Mouse (Mus musculus) left cerebral cortex, postnatal 10 days (tissue): Measurements from ENCODE around the gene Gsk3b. TPM values are rescaled to one million over a fixed set of nuclear protein-coding genes. Genes with fewer than 3 reads are reported as not detected.
"Not testable (repeated sequence)": the region's sequence is repeated elsewhere in the genome, so short reads cannot be mapped to it uniquely, and the experiment has no call there.

ENCODE experiments used
- DNase-seq, 2 experiments: peaks; one replicate each; pipeline ENCODE4 v3.0.0; 2021 to 2022; ENCODE audit warnings: low spot score in 2 of 2, mixed read lengths in 1 of 2; ENCODE audit errors: extremely low spot score in 1 of 2
- intact Hi-C: fragments of 180-260 bp; cut with DNase I; formaldehyde crosslinking; loops from one replicate; pipeline ENCODE4 v1.15.1; 2025
- total RNA-seq, 2 experiments: library from RNA; stranded (reverse); gene quantifications; 2 replicates each; pipeline ENCODE4 v1.2.3; 2021

Gene Gsk3b
- total RNA-seq, 2 experiments from 2014 or later = 254 to 256 TPM

DNA sequence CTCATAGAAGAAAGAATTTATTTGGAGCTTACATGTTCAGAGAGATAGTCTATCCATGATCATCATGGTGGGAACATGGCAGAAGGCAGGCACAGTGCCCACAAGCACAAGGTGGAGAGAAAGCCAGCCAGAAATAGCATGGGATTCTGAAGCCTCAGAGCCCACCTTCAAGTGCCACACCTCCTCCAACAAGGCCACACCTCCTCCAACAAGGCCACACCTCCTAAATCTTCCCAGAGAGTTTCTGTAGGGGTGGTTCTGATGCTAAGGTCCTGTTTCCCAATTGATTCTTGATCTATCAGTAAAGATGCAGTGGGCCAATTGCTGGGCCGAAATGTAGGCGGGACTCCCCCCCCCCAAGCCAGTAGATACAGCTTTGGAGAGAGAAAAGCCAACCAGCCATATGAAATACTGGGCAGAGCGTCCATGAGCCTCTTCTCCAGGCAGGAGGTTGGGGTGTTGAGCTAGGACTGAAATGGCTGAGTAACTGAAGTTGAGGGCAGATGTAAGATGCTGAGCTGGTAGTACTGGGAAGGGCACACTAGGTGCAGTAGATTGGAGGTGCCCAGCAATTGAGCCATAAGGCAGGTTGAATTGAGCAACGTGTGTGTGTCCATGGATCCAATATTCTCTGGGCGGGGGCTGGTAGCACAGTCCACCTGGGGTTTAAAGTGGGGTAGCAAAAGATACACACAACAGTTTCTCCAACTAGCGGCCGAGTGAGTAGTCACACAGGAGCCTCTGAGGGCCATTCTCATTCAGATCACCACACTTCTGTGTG is 76.2 kb downstream of the Gsk3b start:
- DNase-seq = no peak
- intact Hi-C loops = no loop called here

DNA sequence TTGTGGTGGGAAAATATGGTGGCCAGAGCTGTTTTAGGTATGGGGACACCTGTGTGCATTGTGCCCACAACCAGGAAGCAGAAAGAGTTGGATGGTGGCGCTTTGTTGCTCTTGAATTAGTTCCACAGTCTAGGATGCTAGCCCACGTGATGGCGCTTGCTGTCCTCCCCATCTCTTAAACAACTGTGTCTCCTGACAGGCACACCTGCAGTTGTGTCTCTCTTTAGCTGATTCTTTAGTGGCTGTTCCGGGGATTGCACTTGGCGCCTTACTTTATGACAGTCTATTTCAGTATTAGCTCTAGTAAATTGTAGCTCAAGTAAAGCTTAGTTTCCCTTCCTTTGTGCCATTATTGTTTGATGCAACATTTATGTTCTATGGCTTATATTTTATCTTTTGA is 80.2 kb downstream of the Gsk3b start:
- intact Hi-C loops = no loop called here
- DNase-seq = no peak

DNA sequence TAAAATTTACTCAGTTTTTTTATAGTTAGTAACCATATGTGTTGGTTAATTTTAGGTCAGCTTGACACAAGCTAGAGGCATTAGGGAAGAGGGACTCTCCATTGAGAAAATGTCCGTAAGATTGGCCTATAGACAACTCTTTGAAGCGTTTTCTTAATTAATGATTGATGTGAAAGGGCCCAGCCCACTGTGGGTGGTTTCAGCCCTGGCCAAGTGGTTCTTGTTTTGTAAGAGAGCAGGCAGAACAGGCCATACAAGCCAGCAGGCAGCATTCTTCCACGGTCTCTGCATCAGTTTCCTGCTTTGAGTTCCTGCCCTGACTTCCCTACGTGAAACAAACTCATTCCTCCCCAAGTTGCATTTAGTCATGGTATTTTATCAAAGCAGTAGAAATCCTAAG is 90.3 kb downstream of the Gsk3b start:
- intact Hi-C loops = no loop called here
- DNase-seq = no peak

DNA sequence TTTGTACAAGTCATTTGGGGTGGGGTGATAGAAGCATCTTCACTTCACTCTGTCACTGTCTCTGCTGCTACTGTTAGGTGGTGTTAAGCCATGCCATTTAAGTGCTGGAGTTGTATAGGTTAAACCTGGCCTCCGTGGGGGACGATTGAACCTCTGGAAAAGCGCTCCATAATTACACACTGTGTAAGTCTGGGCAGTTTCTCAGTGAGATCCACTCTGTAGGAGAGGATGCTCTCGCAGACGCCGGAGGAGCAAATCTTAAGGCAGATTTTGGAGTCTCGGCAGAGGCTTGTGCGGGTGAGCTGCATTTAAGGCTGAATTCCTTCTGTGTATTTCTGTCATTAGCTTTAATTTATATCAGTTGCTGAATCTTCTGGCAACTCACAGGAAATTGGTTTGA is 92.6 kb downstream of the Gsk3b start:
- no peak for DNase-seq
- intact Hi-C loops = no loop called here

DNA sequence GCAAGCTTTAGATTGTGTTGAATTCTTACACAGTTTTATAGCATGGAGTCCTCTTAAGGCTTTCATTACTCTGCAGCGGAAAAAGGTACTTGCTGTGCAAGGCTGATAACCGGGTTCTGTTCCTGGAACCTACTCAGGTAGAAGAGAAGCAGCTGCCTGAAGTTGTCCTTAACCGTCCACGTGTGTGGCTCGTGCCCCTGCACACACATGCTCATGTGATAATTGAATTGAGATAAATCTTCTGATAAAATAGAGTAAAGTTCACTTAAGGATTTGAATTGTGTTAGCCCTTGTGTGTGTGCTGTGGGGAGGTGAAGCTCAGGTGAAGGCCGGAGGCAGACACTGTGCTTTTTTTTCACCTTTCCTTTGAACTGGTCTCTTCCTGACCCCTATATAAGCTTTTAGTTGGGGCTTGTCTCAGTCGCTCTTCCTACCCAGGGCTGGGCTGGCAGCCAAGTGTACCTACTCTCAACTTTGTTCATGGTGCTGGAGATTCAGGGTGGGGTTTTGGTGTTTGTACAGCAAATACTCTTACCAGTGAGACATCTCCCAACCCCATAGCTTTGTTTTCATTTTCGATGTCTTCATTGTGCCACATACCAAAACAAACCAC is 96.0 kb downstream of the Gsk3b start:
- no peak for DNase-seq
- intact Hi-C loops = no loop called here

DNA sequence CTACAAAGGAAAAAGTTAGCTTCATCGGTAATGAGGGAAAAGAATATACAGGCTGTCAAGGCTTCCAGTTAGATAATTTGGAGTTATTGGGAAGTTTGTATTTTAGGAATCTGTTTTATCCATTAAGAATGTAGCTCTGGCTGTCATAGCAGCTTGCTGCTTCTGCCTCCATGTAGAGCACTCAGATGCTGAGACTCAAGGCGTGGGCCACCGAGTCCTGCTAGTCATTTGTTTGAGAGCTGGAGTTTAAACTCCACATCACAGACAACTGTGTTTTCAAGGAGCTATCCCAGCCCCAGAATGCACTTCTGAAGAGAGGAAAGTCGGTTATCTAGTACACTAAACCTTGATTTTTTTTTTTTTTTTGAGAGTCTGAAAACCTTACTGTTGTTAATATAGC is 101.2 kb downstream of the Gsk3b start:
- DNase-seq = no peak

DNA sequence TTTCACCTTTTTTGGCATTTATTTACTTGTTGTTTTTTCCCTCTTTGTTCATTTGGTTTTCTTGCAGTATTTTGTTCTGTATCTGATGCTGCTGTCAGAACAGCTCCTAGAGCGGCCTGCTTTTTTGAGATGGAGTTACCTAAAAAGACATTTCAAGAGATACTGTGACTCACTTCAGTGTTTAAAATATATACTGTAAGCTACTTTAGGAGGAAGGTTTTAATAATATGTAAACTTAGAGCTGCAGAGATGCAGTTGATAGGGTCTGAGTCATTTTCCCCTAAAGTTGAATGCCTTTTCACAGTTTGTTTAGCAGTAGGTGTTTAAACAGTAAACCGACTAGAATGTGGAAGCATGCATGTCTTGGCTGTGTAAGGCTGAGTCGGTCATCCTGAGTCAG is 101.7 kb downstream of the Gsk3b start:
- intact Hi-C loops = loop anchor here (10.0 kb wide), 1 partner anchor 506 kb away; no protein-coding TSS in a partner anchor
- no peak for DNase-seq

More for the DNA sequence above, 101.2 kb downstream of the Gsk3b start:
- intact Hi-C loops = loop anchor here (10.0 kb wide), 1 partner anchor 505 kb away; no protein-coding TSS in a partner anchor

DNA sequence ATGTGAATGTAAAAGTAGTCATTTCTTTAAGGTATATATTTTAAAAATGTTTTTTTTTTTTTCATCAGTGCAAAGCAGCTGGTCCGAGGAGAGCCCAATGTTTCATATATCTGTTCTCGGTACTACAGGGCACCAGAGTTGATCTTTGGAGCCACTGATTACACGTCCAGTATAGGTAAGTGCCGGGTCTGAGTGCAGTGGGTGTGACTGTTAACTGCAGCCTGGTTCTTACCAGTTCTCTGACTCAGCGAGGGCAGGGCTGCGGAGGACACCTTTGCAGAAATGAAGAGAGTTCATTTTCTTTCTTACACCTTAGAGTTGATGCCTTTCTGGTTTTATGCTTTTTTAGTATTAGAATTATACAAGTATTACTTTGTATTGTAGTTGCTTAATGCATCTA is 102.7 kb downstream of the Gsk3b start:
- intact Hi-C loops = loop anchor here (10.0 kb wide), 1 partner anchor 507 kb away; no protein-coding TSS in a partner anchor
- no peak for DNase-seq

DNA sequence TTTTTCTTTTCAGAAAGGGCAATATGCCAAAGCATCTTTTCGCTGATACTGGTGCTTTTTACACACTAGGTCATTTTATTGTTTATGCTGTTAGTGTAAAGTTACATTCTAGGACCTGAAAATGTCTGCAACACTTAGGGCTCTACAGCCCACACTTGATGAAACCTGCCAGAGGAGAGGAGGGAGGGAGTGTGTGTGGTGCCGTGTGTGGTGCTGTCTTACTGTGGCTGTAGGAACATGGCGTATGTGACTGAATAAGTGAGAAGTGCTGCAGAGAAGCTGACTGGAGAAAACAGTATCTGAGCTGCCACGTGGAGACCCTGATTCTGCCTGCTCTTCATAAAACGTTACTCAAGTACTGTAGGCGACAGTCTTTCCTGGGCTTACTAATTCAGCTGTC is 103.8 kb downstream of the Gsk3b start:
- intact Hi-C loops = loop anchor here (10.0 kb wide), 1 partner anchor 508 kb away; no protein-coding TSS in a partner anchor
- no peak for DNase-seq

DNA sequence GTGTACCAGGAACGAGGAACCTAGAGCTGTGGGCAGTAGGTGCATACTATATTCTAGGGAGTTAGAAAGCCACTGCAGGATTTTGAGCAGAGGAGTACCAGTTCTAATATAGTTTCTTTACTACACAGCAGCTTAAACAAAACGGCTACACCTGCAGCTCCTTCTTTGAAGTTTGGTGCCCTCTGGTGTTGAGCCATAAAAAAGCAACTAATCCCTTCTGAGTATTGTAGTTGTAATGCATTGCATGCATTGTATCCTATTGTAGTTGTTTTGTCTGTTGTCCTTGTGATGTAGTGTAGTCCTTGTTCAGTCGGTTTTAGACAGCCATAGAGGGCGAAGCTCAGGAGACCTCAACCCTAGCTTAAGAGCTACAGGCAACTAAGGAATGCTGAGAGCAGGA is 108.5 kb downstream of the Gsk3b start:
- intact Hi-C loops = loop anchor here (2.0 to 10.0 kb wide), 4 partner anchors 106 to 512 kb away; no protein-coding TSS in a partner anchor
- peak; percentile 52 to 62 for DNase-seq

DNA sequence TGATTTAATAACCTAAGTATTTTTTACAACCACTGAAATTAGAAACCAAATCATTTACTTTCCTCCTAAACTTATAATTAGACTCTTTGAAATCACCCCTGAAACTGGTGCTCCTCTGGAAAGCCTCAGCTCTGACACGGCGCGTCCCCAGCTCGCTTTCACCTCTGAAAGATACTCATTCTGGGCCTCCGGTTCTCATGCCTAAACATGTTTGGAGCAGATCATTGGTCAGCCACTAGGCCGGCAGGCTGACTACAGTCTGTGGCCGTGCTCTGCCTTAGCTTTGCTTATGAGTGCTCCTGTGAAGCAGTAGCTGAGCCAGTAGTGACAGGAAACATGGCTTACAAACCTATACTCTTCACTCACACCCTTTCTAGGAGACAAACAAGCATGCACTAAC is 116.5 kb downstream of the Gsk3b start:
- DNase-seq = no peak
- intact Hi-C loops = no loop called here

DNA sequence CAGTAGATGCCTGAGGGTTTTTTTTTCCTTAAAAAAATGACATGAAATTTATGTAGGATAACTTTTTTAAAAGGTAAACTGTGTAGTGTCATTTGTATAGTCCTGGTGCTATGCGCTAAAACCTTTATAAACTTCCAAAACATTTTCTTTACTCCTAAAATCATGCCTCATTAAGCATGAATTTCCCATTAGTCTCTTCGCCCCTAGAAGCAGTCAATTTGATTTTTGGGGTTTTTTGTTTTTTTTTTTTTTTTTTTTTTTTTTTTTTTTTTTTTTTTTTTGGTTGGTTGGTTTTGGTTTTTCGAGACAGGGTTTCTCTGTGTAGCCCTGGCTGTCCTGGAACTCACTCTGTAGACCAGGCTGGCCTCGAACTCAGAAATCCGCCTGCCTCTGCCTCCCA is 133.7 kb downstream of the Gsk3b start:
- intact Hi-C loops, DNase-seq: not testable (repeated sequence)

DNA sequence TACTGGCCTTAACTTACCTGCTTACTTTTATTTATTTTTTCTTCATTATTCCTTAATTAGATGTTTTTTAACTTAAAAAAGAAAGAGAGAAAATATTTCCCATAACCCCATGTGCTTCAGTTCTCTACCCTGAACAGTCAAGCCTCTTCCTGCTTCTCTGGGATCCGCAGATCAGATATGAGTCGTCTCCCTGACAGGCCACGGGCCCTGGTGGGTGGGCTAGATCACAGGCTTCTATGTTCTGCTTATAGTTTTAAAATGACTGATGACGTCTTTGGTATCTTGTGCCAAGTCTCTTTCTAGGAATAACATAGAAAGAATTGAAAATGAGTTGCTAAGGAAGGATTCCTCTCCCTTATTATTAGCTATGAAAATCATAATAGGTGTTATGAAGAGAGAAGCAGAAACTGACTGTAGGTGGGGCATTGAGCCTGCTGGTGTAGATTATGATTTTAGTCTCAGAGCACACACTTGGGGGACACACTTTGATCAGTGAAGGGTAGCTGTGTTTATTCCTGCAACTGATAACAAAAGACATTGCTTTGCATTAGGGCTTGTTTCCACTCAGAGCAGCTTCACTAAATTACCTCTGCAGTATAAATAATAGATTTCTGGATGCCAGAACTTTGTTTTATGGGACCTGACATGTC is 148.3 kb downstream of the Gsk3b start:
- intact Hi-C loops = no loop called here

DNA sequence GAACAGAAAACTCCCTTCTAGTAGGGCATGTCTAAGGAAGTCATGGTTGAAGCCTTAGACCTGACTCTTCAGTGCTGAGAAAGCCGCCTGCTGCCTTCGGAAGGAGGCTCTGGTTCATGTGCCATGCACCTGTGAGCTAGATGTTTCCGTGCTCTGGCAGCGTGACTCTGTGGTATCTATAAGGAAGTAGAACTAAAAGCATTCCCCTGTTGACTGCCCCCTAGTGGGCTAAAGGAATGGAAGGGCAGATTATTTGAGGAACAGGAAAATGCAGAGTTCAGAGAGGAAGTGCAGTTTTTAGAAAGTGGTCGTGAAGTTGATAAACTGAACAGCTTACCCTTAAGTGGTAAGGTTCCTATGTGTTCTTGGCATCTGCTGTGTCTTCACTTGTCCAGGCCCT is 150.9 kb downstream of the Gsk3b start:
- intact Hi-C loops = no loop called here
- DNase-seq = peak; percentile 31 to 46

More for the DNA sequence above, 148.3 kb downstream of the Gsk3b start:
- no peak for DNase-seq

DNA sequence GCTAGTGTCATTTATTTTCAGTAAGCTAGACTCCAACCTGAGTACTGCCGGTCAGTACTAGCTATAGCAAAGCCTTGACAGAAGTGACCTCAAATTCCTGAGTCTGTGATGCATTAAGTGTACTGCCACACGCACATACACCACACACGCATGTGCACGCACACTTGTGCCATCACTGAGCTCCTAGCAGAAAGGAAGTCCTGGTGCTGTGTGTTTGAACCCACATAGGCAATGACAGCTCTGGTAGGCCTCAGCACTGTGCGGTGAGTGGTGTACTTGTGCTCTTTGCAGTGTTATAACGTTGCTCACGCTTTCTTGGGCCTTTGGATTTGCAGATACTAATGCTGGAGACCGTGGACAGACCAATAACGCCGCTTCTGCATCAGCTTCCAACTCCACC is 151.4 kb downstream of the Gsk3b start:
- intact Hi-C loops = no loop called here

DNA sequence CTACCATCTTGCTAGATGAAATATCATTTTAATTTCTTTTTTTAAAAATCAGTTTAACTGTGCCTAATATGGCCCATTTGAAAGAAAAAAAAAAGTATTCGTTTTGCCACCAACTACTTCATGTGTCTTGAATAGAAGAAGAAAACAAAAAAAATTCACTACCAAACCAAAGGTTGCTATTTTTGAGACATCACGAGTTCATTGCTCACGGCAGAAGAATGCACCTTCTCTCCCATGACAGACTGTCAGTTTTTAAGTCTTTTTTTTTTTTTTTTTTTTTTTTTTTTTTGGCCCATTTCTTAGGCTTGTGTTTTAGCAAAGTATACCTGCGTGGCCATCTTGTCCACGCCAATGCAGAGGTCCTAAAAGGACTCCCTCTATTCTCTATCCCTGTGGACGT is 155.3 kb downstream of the Gsk3b start:
- DNase-seq = no peak
- intact Hi-C loops = no loop called here

More for the DNA sequence above, 151.4 kb downstream of the Gsk3b start:
- no peak for DNase-seq

DNA sequence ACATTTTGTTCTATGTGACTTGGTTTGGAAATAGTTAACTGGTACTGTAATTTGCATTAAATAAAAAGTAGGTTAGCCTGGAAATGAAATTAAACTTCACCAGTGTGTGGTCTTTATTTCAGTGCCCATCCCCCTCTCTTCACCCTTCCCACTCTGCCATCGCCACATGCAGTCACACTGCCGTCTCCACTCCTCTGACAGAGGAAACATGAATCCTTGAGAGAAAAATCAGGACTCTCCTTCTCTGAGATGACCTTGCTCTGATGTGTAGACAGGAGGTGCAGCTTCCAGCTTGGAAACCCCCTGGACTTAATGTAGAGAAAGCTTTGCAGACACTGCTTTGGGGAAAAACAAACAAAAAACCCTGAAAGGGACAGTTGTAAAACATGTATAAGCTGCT is 156.6 kb downstream of the Gsk3b start:
- no peak for DNase-seq
- intact Hi-C loops = no loop called here

DNA sequence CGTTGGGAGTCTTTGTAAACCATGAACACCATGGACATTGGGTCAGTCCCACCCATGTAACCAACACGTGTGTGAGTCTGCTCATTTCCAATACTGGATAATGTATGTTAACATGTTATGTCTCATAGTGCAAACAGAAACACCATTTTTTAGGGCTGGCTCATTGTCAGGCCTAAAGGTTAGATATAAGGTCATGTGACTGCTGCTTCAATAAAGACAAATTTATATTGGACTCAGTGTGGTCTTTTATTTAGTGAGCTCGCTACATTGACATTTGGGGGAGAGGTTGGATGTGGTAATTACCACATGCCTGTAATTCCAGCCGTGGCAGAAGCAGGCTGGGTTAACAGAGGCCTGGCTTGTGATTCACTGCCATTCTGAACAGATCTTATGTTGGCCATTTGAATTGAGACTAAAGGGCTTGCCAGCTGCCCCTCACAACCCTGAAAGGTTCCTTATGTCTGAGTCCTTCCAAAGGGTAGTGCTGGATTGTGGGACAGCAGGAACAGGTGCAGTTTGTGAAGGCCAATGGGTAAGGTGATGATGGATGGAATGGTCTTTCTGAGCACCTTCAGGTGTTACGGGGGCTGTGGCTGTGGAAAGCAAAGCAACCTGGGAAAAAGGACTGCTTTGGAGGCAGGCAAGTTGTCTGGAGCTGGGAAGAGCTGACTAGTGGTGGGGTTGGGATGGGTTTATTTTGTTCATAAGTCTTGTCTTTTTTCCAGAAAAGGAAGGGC is 157.2 kb downstream of the Gsk3b start:
- intact Hi-C loops = no loop called here
- no peak for DNase-seq

DNA sequence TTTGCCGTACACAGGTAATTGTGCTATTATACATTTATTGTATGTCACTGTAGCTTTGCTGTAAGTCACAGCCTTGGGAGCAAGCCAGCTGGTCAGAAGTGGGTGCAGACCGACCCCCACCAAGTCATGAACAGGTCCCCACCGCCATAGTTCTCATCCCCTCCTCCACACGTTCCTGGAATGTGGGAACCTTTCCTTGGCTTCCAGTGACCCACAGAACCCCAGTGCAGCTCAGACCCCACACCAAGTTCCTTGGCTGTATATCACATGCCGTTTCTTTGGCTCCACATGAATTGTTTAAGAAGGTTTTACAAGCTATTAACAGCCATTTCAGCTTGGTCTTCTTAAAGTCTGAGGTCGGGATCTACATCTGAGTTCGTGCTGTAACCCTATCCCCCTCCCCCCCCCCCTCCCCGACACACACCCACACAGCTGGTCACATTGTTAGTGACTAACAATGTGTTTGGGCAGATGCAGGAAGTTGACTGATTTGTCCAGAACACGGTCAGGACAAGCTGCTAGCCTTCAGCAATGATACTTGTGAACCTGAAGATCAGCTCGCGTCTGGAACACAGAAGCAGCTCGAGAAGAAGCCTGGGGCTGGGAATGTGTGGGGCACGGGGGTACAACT is 159.6 kb downstream of the Gsk3b start:
- no peak for DNase-seq

More for the DNA sequence above, 159.6 kb downstream of the Gsk3b start:
- intact Hi-C loops = no loop called here
